Mouse (Mus musculus) frontal cortex, postnatal 25 days (tissue): ENCODE measurements around the gene Med27.

Experiments used
- DNase-seq, 2 experiments: peaks; one replicate each; pipeline ENCODE4 v3.0.0; 2022; ENCODE audit warnings: low spot score in 2 of 2

Med27 gene

GRCm38 (mm10) chr2:29346629-29347271 is at the start of gene Med27:
Med27 (plus strand) TSS chr2:29346819.
- DNase-seq, result peak; percentile 93

DNA sequence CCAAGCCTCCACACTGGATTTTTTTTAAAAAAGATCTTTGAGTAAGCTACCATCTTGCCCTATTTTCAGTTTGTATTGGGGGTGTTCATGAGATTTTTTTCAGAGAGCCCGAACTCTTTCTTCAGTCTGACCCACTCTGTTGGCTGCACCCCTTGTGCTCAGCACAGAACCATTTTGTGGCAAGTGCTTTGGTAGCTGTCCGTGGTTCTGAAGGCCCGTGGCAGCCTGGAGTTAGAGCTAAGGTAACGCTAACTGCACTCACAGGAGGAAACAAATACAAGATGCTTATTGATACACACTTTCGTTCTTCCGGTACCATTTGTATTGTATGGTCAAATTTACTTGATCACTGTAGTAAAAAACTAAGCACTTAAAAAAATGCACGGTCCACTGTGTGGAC is 36.7 kb upstream of the Med27 start:
- DNase-seq, result no peak

GRCm38 (mm10) chr2:29312058-29312457 is 34.6 kb upstream of the Med27 start:
- no peak for DNase-seq

GRCm38 (mm10) chr2:29317906-29318470 is 28.6 kb upstream of the Med27 start:
- DNase-seq, result no peak

- DNase-seq, result no peak
Observed at GRCm38 (mm10) chr2:29318596-29318995, 28.0 kb upstream of the Med27 start.

DNA sequence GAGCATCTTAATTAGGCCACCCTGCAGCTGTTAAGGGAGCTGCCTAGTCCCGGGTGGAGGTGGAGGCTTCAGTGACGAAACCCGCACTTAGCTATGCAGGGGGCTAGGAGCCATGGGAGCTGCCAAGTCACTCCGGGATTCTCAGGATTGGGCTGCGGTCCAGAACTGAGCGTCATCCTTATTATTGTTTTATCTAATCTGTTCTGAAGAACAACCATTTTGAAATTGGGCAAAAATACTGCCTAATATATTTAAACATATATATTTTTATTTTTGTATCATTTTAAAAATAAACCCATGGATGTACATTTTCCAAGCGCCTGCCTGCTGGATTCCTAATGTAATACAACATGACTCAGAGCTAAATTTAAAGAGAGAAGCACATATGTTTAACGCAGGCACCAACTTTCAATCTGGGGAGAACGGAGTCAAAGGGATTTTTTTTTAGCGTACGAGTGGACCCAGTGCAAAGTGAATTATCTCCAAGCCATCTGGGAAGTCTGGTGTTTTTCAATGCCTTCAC is 26.3 kb upstream of the Med27 start:
- DNase-seq, result peak; percentile 32 to 37

- DNase-seq, result no peak
Observed at GRCm38 (mm10) chr2:29320780-29321179, 25.8 kb upstream of the Med27 start.

- DNase-seq, result no peak
Observed at GRCm38 (mm10) chr2:29324456-29324855, 22.2 kb upstream of the Med27 start.

DNA sequence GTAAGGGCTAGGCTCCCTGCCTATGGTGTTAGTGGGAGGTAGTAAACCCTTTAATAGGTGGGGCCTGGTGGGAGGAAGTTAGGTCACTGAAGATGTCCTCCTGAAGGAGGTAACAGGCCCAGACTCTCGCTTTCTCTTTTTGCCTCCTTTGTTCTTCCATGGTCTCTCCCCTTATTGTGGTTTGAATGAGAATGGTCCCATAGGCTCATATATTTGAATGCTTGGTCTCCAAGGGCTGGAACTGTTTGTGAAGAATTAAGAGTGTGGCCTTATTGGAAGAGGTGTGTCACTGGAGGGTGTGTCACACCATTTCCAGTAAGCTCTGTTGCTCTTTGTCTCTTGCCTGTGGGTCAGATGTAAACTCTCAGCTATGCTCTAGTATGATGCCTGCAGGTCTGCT is 16.1 kb upstream of the Med27 start:
- DNase-seq, result no peak

- no peak for DNase-seq
Observed at GRCm38 (mm10) chr2:29338396-29338795, 8.2 kb upstream of the Med27 start.

- no peak for DNase-seq
Observed at GRCm38 (mm10) chr2:29358696-29359375, 12.2 kb downstream of the Med27 start.

- DNase-seq, result no peak
Observed at GRCm38 (mm10) chr2:29360956-29361355, 14.3 kb downstream of the Med27 start.

GRCm38 (mm10) chr2:29365000-29365695 is 18.5 kb downstream of the Med27 start:
- no peak for DNase-seq

- DNase-seq, result no peak
Observed at GRCm38 (mm10) chr2:29368730-29369129, 22.1 kb downstream of the Med27 start.

DNA sequence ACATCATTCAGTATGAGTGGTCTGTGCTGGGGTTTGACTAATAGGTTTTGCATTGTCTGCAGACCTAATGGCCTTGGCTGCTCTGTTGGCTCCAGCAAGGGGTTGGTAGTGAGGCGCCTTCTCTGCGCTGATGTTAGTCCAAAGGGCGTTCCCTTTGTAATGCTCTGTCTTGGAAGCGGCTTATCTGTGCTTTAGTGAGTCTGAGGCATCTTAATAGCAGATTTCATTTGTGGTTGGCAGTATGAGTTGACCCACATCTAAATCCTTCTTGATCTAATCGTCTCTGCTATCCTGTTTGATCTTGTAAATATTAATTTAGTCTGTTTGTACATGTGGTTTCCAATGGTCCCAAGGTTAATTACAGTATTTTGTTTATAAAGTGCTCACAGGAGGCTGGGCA is 25.6 kb downstream of the Med27 start:
- no peak for DNase-seq

GRCm38 (mm10) chr2:29381683-29382082 is 35.1 kb downstream of the Med27 start:
- no peak for DNase-seq

GRCm38 (mm10) chr2:29382583-29382982 is 36.0 kb downstream of the Med27 start:
- DNase-seq, result no peak

GRCm38 (mm10) chr2:29383133-29383532 is 36.5 kb downstream of the Med27 start:
- no peak for DNase-seq

- no peak for DNase-seq
Observed at GRCm38 (mm10) chr2:29385405-29385804, 38.8 kb downstream of the Med27 start.

- DNase-seq, result no peak
Observed at GRCm38 (mm10) chr2:29387268-29387667, 40.6 kb downstream of the Med27 start.

DNA sequence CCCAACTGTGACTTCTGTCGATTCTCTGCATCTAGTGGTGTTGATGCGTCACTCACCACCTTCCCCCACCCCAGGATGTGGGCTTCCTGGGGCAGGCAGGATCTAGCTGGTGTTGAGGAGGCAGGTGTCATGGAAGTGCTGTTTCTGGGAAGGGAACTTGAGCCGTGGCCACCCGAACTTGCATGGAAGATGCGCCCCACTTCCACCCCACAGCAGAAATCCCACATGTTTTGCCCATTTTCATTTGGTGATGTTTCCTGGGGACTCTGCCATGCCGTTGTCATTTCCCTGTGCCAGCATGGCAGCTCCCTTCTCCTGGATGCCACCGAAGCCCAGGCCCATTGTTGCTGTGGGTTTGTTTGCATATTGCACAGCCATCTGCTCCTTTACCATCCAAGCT is 42.3 kb downstream of the Med27 start:
- DNase-seq, result no peak

DNA sequence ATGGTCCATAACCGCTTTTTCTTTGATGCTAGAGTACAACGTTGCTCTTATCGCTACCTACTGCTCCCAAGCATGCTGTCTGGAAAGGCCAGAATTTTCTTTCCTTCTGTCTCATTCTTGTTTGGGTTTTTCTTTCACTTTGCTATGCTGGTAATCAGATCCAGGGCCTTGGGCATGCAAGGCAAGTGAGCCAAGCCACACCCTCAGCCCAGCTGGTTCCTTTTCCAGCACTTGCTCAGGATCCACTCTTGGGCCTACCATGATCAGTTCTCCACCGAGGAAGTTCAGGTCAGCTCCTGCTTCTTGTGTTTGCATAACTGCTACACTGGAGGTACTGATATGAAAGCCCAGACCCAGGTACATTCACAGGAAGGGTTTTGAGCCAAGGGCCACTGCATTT is 44.5 kb downstream of the Med27 start:
- DNase-seq, result no peak
